Mouse (Mus musculus) lung, postnatal 25 days (tissue): Measurements from ENCODE around the gene A430033K04Rik.

ENCODE experiments used
- DNase-seq: peaks from one replicate; pipeline ENCODE4 v3.0.0; 2022; ENCODE audit warnings: low spot score

A430033K04Rik gene

DNA sequence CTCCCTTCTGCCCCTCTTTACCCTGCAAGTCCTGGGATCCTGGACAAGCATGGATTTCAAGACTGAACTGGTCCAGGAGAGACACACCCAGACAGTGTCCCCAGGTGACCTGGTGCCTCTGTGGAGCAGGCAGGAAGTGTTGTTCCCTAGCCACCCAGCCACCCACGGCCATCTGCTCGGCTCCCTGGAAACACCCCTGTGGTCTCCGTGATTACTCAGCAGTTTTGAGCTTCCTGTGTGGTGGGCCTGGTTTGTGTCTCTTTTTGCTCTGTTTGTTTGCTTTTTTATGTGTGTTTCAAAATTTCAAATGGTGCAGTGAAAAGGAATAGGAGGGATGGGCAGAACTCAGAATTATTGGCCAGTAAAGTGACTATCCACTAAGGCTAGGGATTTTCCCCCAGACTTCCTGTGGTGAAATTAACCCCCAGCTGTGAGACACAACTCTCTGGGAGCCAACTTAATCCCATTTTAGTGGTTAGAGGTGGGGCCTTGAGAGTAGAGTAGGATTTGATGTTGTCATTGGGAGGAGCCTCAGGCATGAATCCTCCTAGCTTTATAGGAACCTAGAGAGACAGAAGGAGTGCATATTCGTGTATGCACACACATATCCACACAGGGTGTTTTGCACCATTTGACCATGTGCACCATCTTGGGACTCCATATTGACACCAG lies 72.0 kb downstream of the A430033K04Rik start:
- DNase-seq = no peak

DNA sequence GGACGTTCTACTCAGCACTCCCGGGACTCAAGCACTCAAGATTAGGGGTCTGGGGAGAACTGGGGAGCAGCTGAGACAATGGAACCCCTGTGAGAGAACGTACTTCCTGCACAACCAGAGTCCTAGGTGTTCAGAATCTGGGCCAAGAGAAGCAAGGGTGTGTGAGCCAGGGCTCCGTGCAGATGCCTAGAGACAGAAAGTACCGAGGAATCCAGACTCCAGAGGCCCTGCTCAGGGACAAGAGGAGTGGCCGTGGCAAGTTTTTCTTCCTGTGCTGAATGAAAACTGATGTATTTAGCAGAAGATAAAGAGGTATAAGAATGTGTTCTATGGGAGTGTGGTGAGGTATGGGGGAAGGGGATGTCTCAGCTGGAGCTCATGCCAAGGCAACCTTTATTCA lies 74.8 kb downstream of the A430033K04Rik start:
- DNase-seq = no peak
